Mouse (Mus musculus) lung, postnatal 0 days (tissue): ENCODE data around the gene Csnk1d. TPM values are rescaled to one million over a fixed set of nuclear protein-coding genes. Genes with fewer than 3 reads are reported as not detected.

Experiments
- ATAC-seq: fragments of 200-750 bp; cut with Nextera tagmentation; 2 replicates; pipeline ENCODE4 v1.8.0; 2017; ENCODE audit warnings: moderate library complexity
- DNase-seq: peaks from one replicate; pipeline ENCODE4 v3.0.0-alpha.2; 2016; ENCODE audit warnings: low spot score
- H3K27ac ChIP-seq: fragments of 300-500 bp; sonication (generic); 2 replicates; pipeline ENCODE4 v1.5.1; 2014; ENCODE audit warnings: antibody characterized with exemption, mild to moderate bottlenecking, low read length, mixed read lengths
- H3K27me3 ChIP-seq: fragments of 300-500 bp; sonication (generic); replicated peaks from 2 replicates; pipeline ENCODE4 v1.6.1; 2014; ENCODE audit warnings: low read length, mixed read lengths; ENCODE audit not compliant: insufficient read depth
- H3K36me3 ChIP-seq: fragments of 300-500 bp; sonication (generic); 2 replicates; pipeline ENCODE4 v1.6.1; 2014; ENCODE audit warnings: low read length, mixed read lengths; ENCODE audit not compliant: insufficient read depth
- H3K4me1 ChIP-seq: fragments of 300-500 bp; sonication (generic); 2 replicates; pipeline ENCODE4 v1.6.1; 2014; ENCODE audit warnings: antibody characterized with exemption, low read depth, low read length, mixed read lengths; ENCODE audit not compliant: insufficient read depth
- H3K4me2 ChIP-seq: fragments of 300-500 bp; sonication (generic); replicated peaks from 2 replicates; pipeline ENCODE4 v1.6.1; 2014; ENCODE audit warnings: low read depth, mild to moderate bottlenecking, low read length, moderate library complexity, mixed read lengths
- H3K4me3 ChIP-seq: fragments of 300-500 bp; sonication (generic); 2 replicates; pipeline ENCODE4 v1.5.1; 2014; ENCODE audit warnings: low read depth, low read length
- H3K9ac ChIP-seq: fragments of 300-500 bp; sonication (generic); replicated peaks from 2 replicates; pipeline ENCODE4 v1.6.1; 2014; ENCODE audit warnings: low read depth, mild to moderate bottlenecking
- H3K9me3 ChIP-seq: fragments of 300-500 bp; sonication (generic); 2 replicates; pipeline ENCODE4 v1.6.1; 2016; ENCODE audit warnings: low read length, mixed read lengths
- CTCF ChIP-seq: IDR thresholded peaks from 2 replicates; pipeline ENCODE4 v1.5.1; 2016; ENCODE audit warnings: antibody characterized with exemption, mild to moderate bottlenecking
- EP300 ChIP-seq: IDR thresholded peaks from 2 replicates; pipeline ENCODE4 v1.6.1; 2016; ENCODE audit warnings: antibody characterized with exemption, mild to moderate bottlenecking, control low read depth
- WGBS: fragments of 180-500 bp; shearing (Covaris S2); extraction: QIAGEN DNeasy Blood & Tissue Kit; methylation state at CpG from one replicate; pipeline ENCODE4 v1.1.7; 2014; 5-methylcytosine and 5-hydroxymethylcytosine counted together
- polyA plus RNA-seq: library from polyadenylated mRNA; unstranded; fragments of >200 nt; fragmentation: Nextera tagmentation; extraction: Ambion mirVana; gene quantifications from 2 replicates; pipeline ENCODE4 v1.2.1, GENCODE M21; 2015

Csnk1d gene
- polyA plus RNA-seq, 1 experiment from 2014 or later = 83.7 TPM

DNA sequence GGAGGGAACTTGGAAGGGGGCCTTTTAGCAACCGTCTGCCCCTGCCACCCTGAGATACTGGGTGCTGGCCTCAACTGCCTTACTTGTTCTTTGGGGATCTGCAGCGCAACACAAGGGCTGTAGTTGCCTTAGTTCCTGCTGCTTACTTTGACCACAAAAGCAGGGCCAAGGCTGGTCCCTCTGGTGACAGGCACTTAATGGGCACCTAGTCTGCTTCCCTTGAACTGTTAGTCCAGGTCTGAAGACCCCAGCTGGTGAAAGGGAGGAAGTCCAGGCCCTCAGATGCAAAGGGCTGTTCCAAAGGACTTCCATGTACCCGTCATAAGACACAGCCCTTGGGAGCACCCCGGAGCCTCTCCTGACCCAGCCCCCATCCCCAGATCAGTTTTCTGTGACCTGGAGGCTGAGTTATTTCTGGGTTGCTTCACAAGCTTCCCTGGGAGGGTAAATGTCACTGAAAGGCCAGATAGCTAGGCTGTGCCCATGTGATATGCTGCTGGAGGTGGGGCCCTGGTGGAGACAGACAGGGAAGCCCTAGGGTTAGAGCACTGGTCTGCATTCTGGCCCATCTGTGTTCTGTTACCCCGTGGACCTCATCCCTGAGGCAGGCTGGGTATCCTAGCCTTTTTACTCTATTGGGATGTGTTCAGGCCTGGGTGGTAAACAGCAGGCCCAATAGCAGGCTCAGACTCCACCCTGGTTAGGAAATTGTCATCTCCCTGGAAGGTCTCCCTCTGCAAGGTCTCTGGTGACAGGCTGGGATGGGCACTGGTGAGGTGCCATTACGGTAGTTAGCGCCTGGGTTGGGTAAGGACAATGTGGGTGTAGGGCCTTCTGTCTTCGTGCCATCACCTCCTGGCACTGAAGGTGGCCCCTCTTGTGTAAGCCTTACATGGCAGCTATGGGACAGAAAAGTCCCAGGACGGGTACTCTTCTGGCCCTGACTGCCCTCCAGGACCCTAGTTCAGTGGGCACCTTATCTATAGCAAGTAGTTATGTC lies 39.1 kb downstream of the Csnk1d start:
- no peak overlapping the region for H3K9ac ChIP-seq
- DNase-seq (no peak), ATAC-seq (no peak)
- peaks cover 7% of the 10 kb centered on the region; the same call in 1 of the 2 replicates for H3K36me3 ChIP-seq
- WGBS = 78% methylated on average over 9 of the region's 9 CpGs
- no peak overlapping the region for H3K27ac ChIP-seq
- no peak for TF ChIP-seq CTCF
- TF ChIP-seq EP300 = no peak
- H3K27me3 ChIP-seq = no peaks in the 10 kb centered on the region
- peaks cover 25% of the 10 kb centered on the region for H3K4me1 ChIP-seq
- no peak overlapping the region for H3K4me3 ChIP-seq
- no peaks in the 10 kb centered on the region for H3K9me3 ChIP-seq
- peak overlapping the region; percentile 11; the same call in 1 of the 2 replicates for H3K4me2 ChIP-seq

DNA sequence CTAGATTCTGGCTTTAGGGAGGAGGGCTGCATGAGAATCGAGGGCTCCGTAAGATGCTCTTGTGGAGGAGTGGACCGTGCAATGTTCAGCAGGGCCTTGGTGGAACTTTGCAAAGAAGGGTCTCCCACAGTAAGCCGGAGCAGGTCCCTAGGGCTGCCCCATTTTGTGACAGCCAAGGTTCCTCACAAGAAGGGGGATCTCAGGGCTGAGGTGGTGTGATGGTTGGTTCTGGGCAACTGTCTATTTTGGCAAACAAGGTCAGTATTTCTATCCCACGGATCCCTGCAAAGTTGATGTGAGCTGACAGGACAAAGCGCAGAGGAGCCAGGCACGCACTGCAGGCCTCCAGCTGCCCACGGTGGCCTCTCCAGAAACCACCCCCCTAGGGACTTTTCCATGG lies 39.9 kb downstream of the Csnk1d start:
- DNase-seq (no peak), ATAC-seq (no peak)
- WGBS = 23% methylated on average over 8 of the region's 8 CpGs
- peaks cover 25% of the 10 kb centered on the region for H3K4me1 ChIP-seq
- TF ChIP-seq EP300 (no peak), CTCF (no peak)
- no peak overlapping the region for H3K27ac ChIP-seq
- no peaks in the 10 kb centered on the region for H3K9me3 ChIP-seq
- no peaks in the 10 kb centered on the region for H3K27me3 ChIP-seq
- no peaks in the 10 kb centered on the region for H3K36me3 ChIP-seq
- peak overlapping the region; percentile 45 for H3K4me3 ChIP-seq
- H3K4me2 ChIP-seq = peak overlapping the region; percentile 73
- H3K9ac ChIP-seq = no peak overlapping the region

DNA sequence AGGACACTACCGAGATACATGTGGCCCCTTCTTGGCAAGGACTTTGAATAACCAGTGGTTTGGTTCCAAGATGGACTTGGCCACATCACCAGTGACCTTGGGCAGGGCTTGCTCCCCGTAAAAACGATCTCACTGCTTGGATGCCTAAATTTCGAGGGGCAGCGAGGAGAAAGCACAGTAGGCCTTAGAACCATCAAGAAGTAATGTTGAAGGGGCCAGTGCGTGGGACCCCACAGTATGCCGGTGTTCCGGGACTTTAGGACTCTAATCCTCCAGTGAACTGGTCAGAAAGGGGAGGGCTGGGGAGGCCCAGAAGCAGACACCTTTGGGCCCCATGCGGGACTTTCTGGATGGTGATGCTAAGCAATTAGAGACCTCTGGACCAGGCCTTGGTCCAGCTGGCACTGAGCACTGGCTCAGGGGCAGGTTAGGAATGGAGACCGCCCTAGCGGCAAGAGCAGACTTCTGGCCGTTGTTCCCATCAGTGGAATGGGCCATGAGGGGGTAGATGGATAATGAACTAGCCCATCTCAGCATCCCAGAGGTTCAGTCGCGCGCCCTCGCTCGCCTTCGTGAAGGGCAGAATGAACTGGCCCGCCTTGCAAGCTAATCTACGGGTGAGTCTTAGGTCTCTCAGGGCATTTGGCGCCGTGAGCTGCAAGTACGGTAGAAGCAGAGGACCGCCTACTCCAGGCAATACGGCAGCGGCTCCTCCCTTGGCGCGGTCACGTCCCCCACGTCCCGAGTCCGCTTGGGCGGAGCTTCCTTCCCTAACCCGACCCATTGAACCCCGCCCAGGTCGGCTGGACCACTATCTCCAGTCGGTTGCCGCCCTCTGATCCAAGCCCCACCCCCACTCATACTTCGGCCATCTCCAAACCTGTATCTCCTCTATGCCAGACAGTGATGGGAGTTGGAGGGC lies 40.6 kb downstream of the Csnk1d start:
- ATAC-seq (peak; percentile 87), DNase-seq (peak; percentile 94)
- Histone ChIP-seq H3K9ac (no peak overlapping the region), H3K27ac (no peak overlapping the region), H3K4me3 (peak overlapping the region; percentile 45), H3K27me3 (no peaks in the 10 kb centered on the region), H3K36me3 (no peaks in the 10 kb centered on the region), H3K9me3 (no peaks in the 10 kb centered on the region), H3K4me2 (peak overlapping the region; percentile 73), H3K4me1 (peaks cover 25% of the 10 kb centered on the region)
- 5% methylated on average over 38 of the region's 39 CpGs for WGBS
- TF ChIP-seq EP300 (no peak), CTCF (peak; percentile 29)

DNA sequence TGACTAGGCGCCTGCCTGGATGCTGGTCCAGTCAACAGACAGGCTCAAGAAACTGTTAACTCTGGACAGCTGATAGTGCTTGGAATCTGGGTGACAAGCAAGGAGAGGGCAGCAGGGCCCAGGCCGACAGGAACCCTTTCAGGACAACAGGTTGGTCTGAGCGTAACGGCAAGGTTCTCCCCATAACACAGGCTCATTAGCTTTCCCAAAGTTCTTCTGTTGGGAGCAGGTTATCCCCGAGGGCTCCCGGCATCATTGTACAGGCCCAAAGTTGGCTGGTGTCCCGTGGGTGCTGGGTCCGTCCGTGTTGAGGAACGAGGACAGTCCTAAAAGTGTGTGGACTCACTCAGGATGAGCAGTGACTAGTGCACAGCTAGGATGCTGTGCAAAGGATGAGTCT lies 41.3 kb downstream of the Csnk1d start:
- WGBS = 34% methylated on average over 10 of the region's 10 CpGs
- no peak for TF ChIP-seq CTCF
- no peak for TF ChIP-seq EP300
- Histone ChIP-seq H3K4me1 (peaks cover 25% of the 10 kb centered on the region), H3K9ac (no peak overlapping the region), H3K4me2 (peak overlapping the region; percentile 73), H3K27me3 (no peaks in the 10 kb centered on the region), H3K36me3 (no peaks in the 10 kb centered on the region), H3K9me3 (no peaks in the 10 kb centered on the region), H3K4me3 (peak overlapping the region; percentile 45), H3K27ac (no peak overlapping the region)
- no peak for ATAC-seq
- DNase-seq = no peak

DNA sequence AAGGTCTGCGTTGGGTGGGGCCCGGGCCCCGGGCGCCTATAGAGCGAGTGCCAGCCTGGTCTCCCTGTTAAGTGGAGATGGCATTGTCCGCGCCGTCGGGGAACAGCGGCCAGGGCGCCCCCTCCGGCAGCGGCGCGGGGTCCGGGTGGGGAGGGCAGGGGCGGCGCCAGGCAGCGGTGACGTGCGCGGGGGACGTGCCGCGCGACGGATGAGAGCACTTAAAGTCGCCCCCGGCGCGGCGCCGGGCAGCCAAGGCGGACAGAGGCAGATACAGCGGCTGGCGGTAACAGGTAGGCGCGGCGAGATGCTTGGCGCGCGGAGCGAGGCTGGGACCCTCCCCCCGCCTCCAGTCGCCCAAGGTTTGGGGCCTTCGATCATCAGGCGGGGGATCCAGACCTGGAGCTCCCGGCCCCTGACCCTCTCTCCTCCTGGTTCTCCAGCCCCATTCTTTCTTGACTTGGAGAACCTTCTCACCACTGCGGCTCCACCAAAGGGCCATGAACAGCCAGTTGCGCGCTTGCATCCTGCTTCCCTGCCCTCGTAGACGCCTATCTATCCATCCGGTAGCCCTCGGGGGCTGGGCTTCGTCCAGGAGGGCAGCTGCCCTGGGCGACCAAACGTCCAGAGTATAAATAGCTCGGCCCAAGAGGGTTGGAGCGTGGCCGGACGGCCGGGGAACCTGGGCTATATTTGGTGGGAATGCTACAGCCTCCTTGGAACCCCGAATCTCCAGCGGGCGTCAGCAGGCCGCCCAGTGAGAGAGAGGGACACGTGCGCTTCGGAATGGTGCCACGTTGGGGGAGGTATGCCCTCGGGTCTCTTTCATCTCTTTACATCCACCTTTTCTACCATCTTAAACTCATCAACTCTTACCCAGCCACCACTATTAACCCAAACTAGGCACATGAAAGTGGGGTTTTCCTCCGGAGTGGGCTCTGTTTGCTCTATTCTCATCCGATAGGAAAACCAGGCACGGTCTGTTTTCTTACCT lies 42.0 kb downstream of the Csnk1d start:
- Histone ChIP-seq H3K4me1 (peaks cover 25% of the 10 kb centered on the region), H3K4me3 (peak overlapping the region; percentile 45), H3K27me3 (no peaks in the 10 kb centered on the region), H3K9ac (0 out of 2 replicates have a peak overlapping the region, but pooled peaks have one; percentile 29), H3K4me2 (peak overlapping the region; percentile 73), H3K27ac (no peak overlapping the region; the same call in 1 of the 2 replicates), H3K36me3 (no peaks in the 10 kb centered on the region), H3K9me3 (no peaks in the 10 kb centered on the region)
- peak; percentile 33; the same call in 1 of the 2 replicates for TF ChIP-seq CTCF
- TF ChIP-seq EP300 = no peak
- ATAC-seq (peak; percentile 57), DNase-seq (peak; percentile 55)
- 6% methylated on average over 70 of the region's 75 CpGs for WGBS
